Mouse (Mus musculus) kidney, adult 10 weeks (tissue): ENCODE results near the gene Rac2. TPM values are rescaled to one million over a fixed set of nuclear protein-coding genes. Genes with fewer than 3 reads are reported as not detected.

ENCODE experiments used
- polyA plus RNA-seq: library from polyadenylated mRNA; stranded (reverse); fragments of 350-450 nt; fragmentation: Illumina TruSeq; extraction: RNeasy Lipid Tissue Mini Kit (QIAGEN cat#74804); gene quantifications from one replicate; pipeline ENCODE4 v1.2.3, GENCODE M21; 2014; ENCODE audit warnings: low read depth, low replicate concordance

The Rac2 gene
- 0.28 TPM for polyA plus RNA-seq

GRCm38 (mm10) chr15:78572658-78573397, at the start of gene Rac2:
Gene Rac2 (minus strand): TSS chr15:78572783.

GRCm38 (mm10) chr15:78596914-78597313, 24.3 kb upstream of the Rac2 start, which contains the start of gene Cyth4:
Gene Cyth4 (plus strand): TSS chr15:78597047.

GRCm38 (mm10) chr15:78544561-78545001, 28.0 kb downstream of the Rac2 start, which contains the start of gene Sstr3:
Gene Sstr3 (minus strand): TSS chr15:78544685.

GRCm38 (mm10) chr15:78530671-78531450, 41.7 kb downstream of the Rac2 start, which contains the start of gene C1qtnf6:
Gene C1qtnf6 (minus strand): TSS chr15:78531416.

Other genes with a start within 250 kb of the Rac2 start
- gene Csf2rb, start 247.0 kb downstream of the Rac2 start, polyA plus RNA-seq = 0.69 TPM
- not detected for gene Tex33, start 176.9 kb downstream of the Rac2 start, polyA plus RNA-seq
- 1.7 TPM for gene Tst, start 166.9 kb downstream of the Rac2 start, polyA plus RNA-seq
- 3.1 TPM for gene Mpst, start 166.4 kb downstream of the Rac2 start, polyA plus RNA-seq
- 5.6 TPM for gene Kctd17, start 144.2 kb downstream of the Rac2 start, polyA plus RNA-seq
- gene Tmprss6, start 104.1 kb downstream of the Rac2 start, polyA plus RNA-seq = not detected
- 0.08 TPM for gene Il2rb, start 77.5 kb downstream of the Rac2 start, polyA plus RNA-seq
- 1.4 TPM for gene C1qtnf6, start 41.4 kb downstream of the Rac2 start, polyA plus RNA-seq
- not detected for gene Sstr3, start 28.1 kb downstream of the Rac2 start, polyA plus RNA-seq
- gene Cyth4, start 24.3 kb upstream of the Rac2 start, polyA plus RNA-seq = 0.97 TPM
- gene Elfn2, start 146.0 kb upstream of the Rac2 start, polyA plus RNA-seq = not detected
- not detected for gene Mfng, start 200.7 kb upstream of the Rac2 start, polyA plus RNA-seq
- 1.2 TPM for gene Card10, start 230.3 kb upstream of the Rac2 start, polyA plus RNA-seq